Mouse (Mus musculus) hindbrain, embryonic 14.5 days (tissue): ENCODE measurements at regions not wholly inside any gene's neighbourhood (a gene's known extent, or its start where the extent isn't known, plus 50 kb on each side); places are given as distances from the start of the nearest gene placed in this dataset.
A peak's percentile ranks its signal among the peaks of the same experiment; 100 is the strongest.

ENCODE experiments used
- ATAC-seq: fragments of 200-750 bp; cut with Nextera tagmentation; 2 replicates; pipeline ENCODE4 v1.8.0; 2017; ENCODE audit warnings: moderate number of reproducible peaks, mild to moderate bottlenecking, moderate TSS enrichment, moderate library complexity; ENCODE audit not compliant: low FRiP score
- DNase-seq: peaks from one replicate; pipeline ENCODE4 v3.0.0-alpha.2; 2015; ENCODE audit warnings: low spot score
- H3K27ac ChIP-seq: fragments of 300-500 bp; sonication (generic); 2 replicates; pipeline ENCODE4 v1.5.1; 2014; ENCODE audit warnings: mild to moderate bottlenecking, moderate library complexity
- H3K27me3 ChIP-seq: fragments of 300-500 bp; sonication (generic); 2 replicates; pipeline ENCODE4 v1.6.1; 2014; ENCODE audit warnings: mild to moderate bottlenecking, low read length, mixed read lengths; ENCODE audit not compliant: control insufficient read depth, insufficient read depth
- H3K36me3 ChIP-seq: fragments of 300-500 bp; sonication (generic); replicated peaks from 2 replicates; pipeline ENCODE4 v1.6.1; 2014; ENCODE audit not compliant: control insufficient read depth, insufficient read depth
- H3K4me1 ChIP-seq: fragments of 300-500 bp; sonication (generic); replicated peaks from 2 replicates; pipeline ENCODE4 v1.6.1; 2014; ENCODE audit warnings: antibody characterized with exemption, low read length, mixed read lengths; ENCODE audit not compliant: control insufficient read depth, insufficient read depth
- H3K4me2 ChIP-seq: fragments of 300-500 bp; sonication (generic); replicated peaks from 2 replicates; pipeline ENCODE4 v1.6.1; 2014; ENCODE audit warnings: mild to moderate bottlenecking, moderate library complexity
- H3K4me3 ChIP-seq: fragments of 300-500 bp; sonication (generic); replicated peaks from 2 replicates; pipeline ENCODE4 v1.5.1; 2014; ENCODE audit warnings: mild to moderate bottlenecking, low read length
- H3K9ac ChIP-seq: fragments of 300-500 bp; sonication (generic); 2 replicates; pipeline ENCODE4 v1.6.1; 2014
- H3K9me3 ChIP-seq: fragments of 300-500 bp; sonication (generic); 2 replicates; pipeline ENCODE4 v1.6.1; 2016; ENCODE audit warnings: low read length; ENCODE audit not compliant: control insufficient read depth
- WGBS: fragments of 180-500 bp; shearing (Covaris S2); extraction: QIAGEN DNeasy Blood & Tissue Kit; methylation state at CpG from one replicate; pipeline ENCODE4 v1.1.7; 2014; 5-methylcytosine and 5-hydroxymethylcytosine counted together

GRCm38 (mm10) chr6:89246261-89246660 lies 116.2 kb downstream of the Plxna1 start:
- Histone ChIP-seq H3K4me2 (no peak overlapping the region), H3K9ac (no peak overlapping the region), H3K27ac (no peak overlapping the region), H3K4me1 (peaks cover 14% of the 10 kb centered on the region; the same call in 1 of the 2 replicates), H3K4me3 (no peak overlapping the region), H3K36me3 (no peaks in the 10 kb centered on the region), H3K27me3 (no peaks in the 10 kb centered on the region), H3K9me3 (no peaks in the 10 kb centered on the region)
- ATAC-seq (no peak), DNase-seq (no peak)
- WGBS: 94% methylated on average over 5 of the region's 5 CpGs

- 65% methylated on average over 9 of the region's 9 CpGs for WGBS
- Histone ChIP-seq H3K36me3 (no peaks in the 10 kb centered on the region), H3K4me2 (no peak overlapping the region), H3K4me3 (no peak overlapping the region), H3K9ac (no peak overlapping the region), H3K4me1 (no peaks in the 10 kb centered on the region), H3K9me3 (no peaks in the 10 kb centered on the region), H3K27me3 (no peaks in the 10 kb centered on the region), H3K27ac (no peak overlapping the region)
- DNase-seq (no peak), ATAC-seq (no peak)
Measured at GRCm38 (mm10) chr6:89248574-89248973, 113.8 kb downstream of the Plxna1 start.

GRCm38 (mm10) chr6:89249303-89249702 lies 113.1 kb downstream of the Plxna1 start:
- Histone ChIP-seq H3K4me1 (no peaks in the 10 kb centered on the region), H3K9me3 (no peaks in the 10 kb centered on the region), H3K36me3 (no peaks in the 10 kb centered on the region), H3K27me3 (no peaks in the 10 kb centered on the region), H3K4me3 (no peak overlapping the region), H3K9ac (no peak overlapping the region), H3K27ac (no peak overlapping the region), H3K4me2 (no peak overlapping the region)
- DNase-seq: no peak
- no peak for ATAC-seq
- 83% methylated on average over 8 of the region's 8 CpGs for WGBS

- no peak overlapping the region for H3K27ac ChIP-seq
- no peak for DNase-seq
- no peaks in the 10 kb centered on the region for H3K36me3 ChIP-seq
- H3K4me3 ChIP-seq: no peak overlapping the region
- H3K9me3 ChIP-seq: no peaks in the 10 kb centered on the region
- no peaks in the 10 kb centered on the region for H3K27me3 ChIP-seq
- 80% methylated on average over 4 of the region's 4 CpGs for WGBS
- peaks cover 3% of the 10 kb centered on the region; the same call in 1 of the 2 replicates for H3K4me1 ChIP-seq
- no peak overlapping the region for H3K4me2 ChIP-seq
- no peak for ATAC-seq
- no peak overlapping the region for H3K9ac ChIP-seq
Measured at GRCm38 (mm10) chr6:89251641-89252040, 110.8 kb downstream of the Plxna1 start.

- Histone ChIP-seq H3K4me1 (peaks cover 13% of the 10 kb centered on the region), H3K4me2 (no peak overlapping the region), H3K9ac (no peak overlapping the region), H3K9me3 (no peaks in the 10 kb centered on the region), H3K27ac (no peak overlapping the region), H3K4me3 (no peak overlapping the region), H3K36me3 (no peaks in the 10 kb centered on the region), H3K27me3 (no peaks in the 10 kb centered on the region)
- ATAC-seq: 0 out of 2 replicates have a peak, but pooled peaks have one; percentile 40
- 55% methylated on average over 4 of the region's 4 CpGs for WGBS
- no peak for DNase-seq
Measured at GRCm38 (mm10) chr6:89256022-89256421, 106.4 kb downstream of the Plxna1 start.

GRCm38 (mm10) chr6:89256630-89257292 lies 105.7 kb downstream of the Plxna1 start:
- no peak for ATAC-seq
- Histone ChIP-seq H3K27ac (no peak overlapping the region), H3K9me3 (no peaks in the 10 kb centered on the region), H3K4me3 (no peak overlapping the region), H3K4me1 (peaks cover 13% of the 10 kb centered on the region), H3K4me2 (no peak overlapping the region), H3K27me3 (no peaks in the 10 kb centered on the region), H3K9ac (no peak overlapping the region), H3K36me3 (no peaks in the 10 kb centered on the region)
- DNase-seq: no peak
- 80% methylated on average over 8 of the region's 8 CpGs for WGBS

GRCm38 (mm10) chr6:89257416-89257815 lies 105.0 kb downstream of the Plxna1 start:
- 78% methylated on average over 6 of the region's 6 CpGs for WGBS
- H3K27ac ChIP-seq: no peak overlapping the region
- ATAC-seq: no peak

GRCm38 (mm10) chr6:89258140-89258539 lies 104.3 kb downstream of the Plxna1 start:
- H3K27me3 ChIP-seq: no peaks in the 10 kb centered on the region
- H3K9ac ChIP-seq: no peak overlapping the region
- WGBS: 86% methylated on average over 4 of the region's 4 CpGs
- ATAC-seq: no peak
- H3K36me3 ChIP-seq: no peaks in the 10 kb centered on the region
- peaks cover 13% of the 10 kb centered on the region for H3K4me1 ChIP-seq
- H3K4me3 ChIP-seq: no peak overlapping the region
- H3K27ac ChIP-seq: no peak overlapping the region
- H3K4me2 ChIP-seq: no peak overlapping the region
- H3K9me3 ChIP-seq: no peaks in the 10 kb centered on the region
- DNase-seq: no peak

More at GRCm38 (mm10) chr6:89257416-89257815, 105.0 kb downstream of the Plxna1 start:
- no peaks in the 10 kb centered on the region for H3K27me3 ChIP-seq
- H3K4me1 ChIP-seq: peaks cover 13% of the 10 kb centered on the region
- H3K36me3 ChIP-seq: no peaks in the 10 kb centered on the region
- H3K4me2 ChIP-seq: no peak overlapping the region
- H3K9ac ChIP-seq: no peak overlapping the region
- H3K4me3 ChIP-seq: no peak overlapping the region
- no peaks in the 10 kb centered on the region for H3K9me3 ChIP-seq
- no peak for DNase-seq

GRCm38 (mm10) chr6:89259406-89259994 lies 102.9 kb downstream of the Plxna1 start:
- Histone ChIP-seq H3K9ac (no peak overlapping the region), H3K4me1 (peaks cover 13% of the 10 kb centered on the region), H3K4me3 (no peak overlapping the region), H3K4me2 (no peak overlapping the region), H3K36me3 (no peaks in the 10 kb centered on the region), H3K27ac (0 out of 2 replicates have a peak overlapping the region, but pooled peaks have one; percentile 2), H3K9me3 (no peaks in the 10 kb centered on the region), H3K27me3 (no peaks in the 10 kb centered on the region)
- no peak for DNase-seq
- 0 out of 2 replicates have a peak, but pooled peaks have one; percentile 22 for ATAC-seq
- WGBS: 62% methylated on average over 11 of the region's 11 CpGs
